Comparison of ENCODE assay signal across 31 mouse cellular contexts in genomic region chr14:20771941-20772340, GRCm38 (mm10). TPM values are rescaled to one million over a fixed set of nuclear protein-coding genes. Genes with fewer than 3 reads are reported as not detected.
A peak's percentile ranks its signal among the peaks of the same experiment; 100 is the strongest.
DNase-seq lines count a peak whose midpoint lies in the region; ATAC-seq and TF ChIP-seq lines count a peak whose summit lies in the region.
"Had no signal": no experiment of that assay in that cellular context is flagged by ENCODE, and none has a peak within 500 bp of the region (broad histone marks: within the 10 kb centered on the region; RNA-seq: fewer than 3 reads in every experiment).

No protein-coding gene starts in this region.

- no peak for TF ChIP-seq EP300 in heart, postnatal 0 days (IDR thresholded peaks at IDR 0.05; ENCODE audit: low read depth)

- no peak for ATAC-seq in heart, embryonic 12.5 days (ENCODE audit: insufficient number of reproducible peaks, low FRiP score)
- no peak for ATAC-seq in heart, postnatal 0 days (ENCODE audit: insufficient read depth, low read depth)
- ATAC-seq: forebrain, embryonic 13.5 days; forebrain, embryonic 16.5 days; inflammation-experienced regulatory T-cells, adult 6 months; Patski had no signal

- WGBS in heart, embryonic 12.5 days: 95% methylated on average over 3 of the region's 3 CpGs
- 96% methylated on average over 3 of the region's 3 CpGs for WGBS in heart, embryonic 10.5 days
- 95% methylated on average over 3 of the region's 3 CpGs for WGBS in heart, postnatal 0 days

- no peak overlapping the region for H3K4me3 ChIP-seq in heart, embryonic 12.5 days
- H3K4me3 ChIP-seq in heart, embryonic 10.5 days: no peak overlapping the region
- H3K4me3 ChIP-seq in heart, postnatal 0 days (ENCODE audit: low read depth, low read length): no peak overlapping the region
- H3K4me3 ChIP-seq: embryonic facial prominence, embryonic 10.5 days; embryonic facial prominence, embryonic 13.5 days; erythroblast, embryonic 14.5 days; forebrain, embryonic 10.5 days; forebrain, embryonic 13.5 days; heart, adult 2 months; heart, embryonic 13.5 days; hindbrain, embryonic 10.5 days; hindbrain, embryonic 13.5 days; kidney, embryonic 15.5 days had no signal

- H3K36me3 ChIP-seq in heart, embryonic 12.5 days: peaks cover 39% of the 10 kb centered on the region
- H3K36me3 ChIP-seq in heart, embryonic 10.5 days: peaks cover 49% of the 10 kb centered on the region
- peaks cover 25% of the 10 kb centered on the region for H3K36me3 ChIP-seq in heart, postnatal 0 days (replicated peaks; ENCODE audit: control insufficient read depth, insufficient read depth, low read length)

- no peak overlapping the region for H3K4me2 ChIP-seq in heart, embryonic 12.5 days
- no peak overlapping the region for H3K4me2 ChIP-seq in heart, postnatal 0 days (ENCODE audit: low read depth, low read length)
- H3K4me2 ChIP-seq: embryonic facial prominence, embryonic 13.5 days; forebrain, embryonic 13.5 days; heart, embryonic 13.5 days; hindbrain, embryonic 13.5 days; kidney, embryonic 15.5 days had no signal

- no peaks in the 10 kb centered on the region for H3K27me3 ChIP-seq in heart, embryonic 12.5 days (replicated peaks)
- no peaks in the 10 kb centered on the region for H3K27me3 ChIP-seq in heart, embryonic 10.5 days (ENCODE audit: insufficient read depth, poor library complexity, severe bottlenecking)
- no peaks in the 10 kb centered on the region for H3K27me3 ChIP-seq in heart, postnatal 0 days (ENCODE audit: control insufficient read depth, insufficient read depth, low read length)
- H3K27me3 ChIP-seq: embryonic facial prominence, embryonic 13.5 days; forebrain, embryonic 13.5 days; heart, embryonic 13.5 days; hindbrain, embryonic 13.5 days; kidney, embryonic 15.5 days; Patski had no signal

- peak overlapping the region; percentile 12; the same call in 1 of the 2 replicates for H3K27ac ChIP-seq in heart, embryonic 12.5 days (ENCODE audit: poor library complexity, severe bottlenecking)
- H3K27ac ChIP-seq in heart, embryonic 10.5 days: no peak overlapping the region
- peak overlapping the region; percentile 57; the same call in 1 of the 2 replicates for H3K27ac ChIP-seq in heart, postnatal 0 days (ENCODE audit: low read depth)
- H3K27ac ChIP-seq: embryonic facial prominence, embryonic 10.5 days; embryonic facial prominence, embryonic 13.5 days; forebrain, embryonic 10.5 days; forebrain, embryonic 13.5 days; heart, adult 2 months; hindbrain, embryonic 10.5 days; hindbrain, embryonic 13.5 days; kidney, embryonic 15.5 days had no signal

- peaks cover 55% of the 10 kb centered on the region for H3K4me1 ChIP-seq in heart, embryonic 12.5 days (replicated peaks)
- peaks cover 54% of the 10 kb centered on the region for H3K4me1 ChIP-seq in heart, embryonic 10.5 days
- H3K4me1 ChIP-seq in heart, postnatal 0 days (ENCODE audit: control insufficient read depth, insufficient read depth): peaks cover 44% of the 10 kb centered on the region

- H3K9ac ChIP-seq in heart, embryonic 12.5 days: no peak overlapping the region
- no peak overlapping the region for H3K9ac ChIP-seq in heart, postnatal 0 days (replicated peaks; ENCODE audit: low read depth, low read length)
- H3K9ac ChIP-seq: embryonic facial prominence, embryonic 13.5 days; forebrain, embryonic 13.5 days; hindbrain, embryonic 13.5 days; kidney, embryonic 15.5 days had no signal

- no peak for TF ChIP-seq CTCF in heart, postnatal 0 days (IDR thresholded peaks at IDR 0.05; ENCODE audit: low read depth)

- H3K9me3 ChIP-seq in heart, embryonic 12.5 days (replicated peaks): no peaks in the 10 kb centered on the region
- no peaks in the 10 kb centered on the region for H3K9me3 ChIP-seq in heart, embryonic 10.5 days
- no peaks in the 10 kb centered on the region for H3K9me3 ChIP-seq in heart, postnatal 0 days (replicated peaks; ENCODE audit: control insufficient read depth, low read length)
- H3K9me3 ChIP-seq: embryonic facial prominence, embryonic 10.5 days; embryonic facial prominence, embryonic 13.5 days; forebrain, embryonic 10.5 days; forebrain, embryonic 13.5 days; heart, embryonic 13.5 days; hindbrain, embryonic 10.5 days; hindbrain, embryonic 13.5 days; kidney, embryonic 15.5 days had no signal

- DNase-seq in heart, embryonic 10.5 days (ENCODE audit: low spot score): no peak
- DNase-seq in heart, postnatal 0 days (ENCODE audit: low spot score): no peak
- no peak for DNase-seq in heart, adult 8-10 months (ENCODE audit: low spot score)
- peak; percentile 49 for DNase-seq in urinary bladder, postnatal 14 days (ENCODE audit: low spot score)
- no peak for DNase-seq in urinary bladder, postnatal 36 days (ENCODE audit: low spot score in 2 of 2)
- peak; percentile 94 for DNase-seq in gonadal fat pad, adult 2 months (ENCODE audit: low read depth)
- DNase-seq in cerebellum, adult 18-20 months: no peak
- DNase-seq: adrenal gland, postnatal 10 days; adrenal gland, postnatal 36 days; cerebellum, adult 2 months; cerebellum, postnatal 10 days; cerebellum, postnatal 36 days; embryo, embryonic 11 days; gastrocnemius, postnatal 14 days; heart, adult 2 months; heart, postnatal 36 days; kidney, adult 11 months; kidney, adult 8-10 months had no signal

RNA-seq across cellular contexts. Expression of gene Camk2g, which starts 21.9 kb away (rescaled TPM):
- polyA plus RNA-seq in heart, embryonic 12.5 days (2016; fragmentation: Nextera tagmentation; extraction: Ambion mirVana): 65.4 and 69.5 TPM in 2 replicates
- polyA plus RNA-seq in heart, embryonic 10.5 days (2016; fragmentation: Nextera tagmentation; extraction: Ambion mirVana): 60.6 and 65.3 TPM in 2 replicates
- 74.5 and 107 TPM in 2 replicates for total RNA-seq in heart, postnatal 0 days (2014; rRNA removed; ENCODE audit: low replicate concordance)
- 60.8 and 72.5 TPM in 2 replicates for polyA plus RNA-seq in heart, postnatal 0 days (2015; fragmentation: Nextera tagmentation; extraction: Ambion mirVana)
- 10 to 100 TPM; 47.2 to 73.5 (median 58.4) TPM for total RNA-seq in heart, adult 8-10 months (2022)
- 38.5 and 43.3 TPM in 2 replicates for polyA plus RNA-seq in gonadal fat pad, adult 2 months (2012; rRNA removed)

RNA-seq across cellular contexts. Expression of gene Ndst2, which starts 37.6 kb away (rescaled TPM):
- polyA plus RNA-seq in heart, embryonic 12.5 days (2016; fragmentation: Nextera tagmentation; extraction: Ambion mirVana): 17.9 and 18.8 TPM in 2 replicates
- polyA plus RNA-seq in heart, embryonic 10.5 days (2016; fragmentation: Nextera tagmentation; extraction: Ambion mirVana): 17.5 and 19.7 TPM in 2 replicates
- total RNA-seq in heart, postnatal 0 days (2014; rRNA removed; ENCODE audit: low replicate concordance): 8.0 and 20.3 TPM in 2 replicates
- 7.8 and 8.5 TPM in 2 replicates for polyA plus RNA-seq in heart, postnatal 0 days (2015; fragmentation: Nextera tagmentation; extraction: Ambion mirVana)
- 10 to 100 TPM in 1 of 4 experiments, 1 to 10 TPM in 3; 7.1 to 10.6 (median 9.9) TPM for total RNA-seq in heart, adult 8-10 months (2022)
- 55.9 and 56.1 TPM in 2 replicates for polyA plus RNA-seq in gonadal fat pad, adult 2 months (2012; rRNA removed)

Comparison
In these comparisons a context has a peak if more than half of its experiments do, and no peak if none do; other contexts are left out.
1. DNase-seq: peak in urinary bladder, postnatal 14 days (single experiment) and gonadal fat pad, adult 2 months (single experiment); none in heart, embryonic 10.5 days (single experiment), heart, postnatal 0 days (single experiment), heart, adult 8-10 months (single experiment), urinary bladder, postnatal 36 days (0 of 2) and cerebellum, adult 18-20 months (0 of 2).